Mouse (Mus musculus) gastrocnemius, postnatal 14 days (tissue): Measurements from ENCODE around the gene Rora. TPM values are rescaled to one million over a fixed set of nuclear protein-coding genes. Genes with fewer than 3 reads are reported as not detected.

Source experiments
- DNase-seq: peaks from one replicate; pipeline ENCODE4 v3.0.0; 2021; ENCODE audit warnings: mixed read lengths
- intact Hi-C: fragments of 180-260 bp; cut with DNase I; formaldehyde crosslinking; loops from one replicate; pipeline ENCODE4 v1.15.1; 2025; ENCODE audit warnings: low total_unique reads
- total RNA-seq, 2 experiments: library from RNA; stranded (reverse); gene quantifications; 2 replicates each; pipeline ENCODE4 v1.2.3; 2021

Gene Rora
- total RNA-seq, 2 experiments from 2014 or later: 46.0 to 53.4 TPM

- no peak for DNase-seq
- intact Hi-C loops: no loop called here
Observed at GRCm38 (mm10) chr9:68799065-68799464, 145.5 kb downstream of the Rora start.

GRCm38 (mm10) chr9:68804229-68804628, 150.6 kb downstream of the Rora start:
- DNase-seq: peak; percentile 16
- intact Hi-C loops: no loop called here

- intact Hi-C loops: no loop called here
- no peak for DNase-seq
Observed at GRCm38 (mm10) chr9:68805776-68806175, 152.2 kb downstream of the Rora start.

- intact Hi-C loops: no loop called here
- no peak for DNase-seq
Observed at GRCm38 (mm10) chr9:68807735-68808134, 154.1 kb downstream of the Rora start.

DNA sequence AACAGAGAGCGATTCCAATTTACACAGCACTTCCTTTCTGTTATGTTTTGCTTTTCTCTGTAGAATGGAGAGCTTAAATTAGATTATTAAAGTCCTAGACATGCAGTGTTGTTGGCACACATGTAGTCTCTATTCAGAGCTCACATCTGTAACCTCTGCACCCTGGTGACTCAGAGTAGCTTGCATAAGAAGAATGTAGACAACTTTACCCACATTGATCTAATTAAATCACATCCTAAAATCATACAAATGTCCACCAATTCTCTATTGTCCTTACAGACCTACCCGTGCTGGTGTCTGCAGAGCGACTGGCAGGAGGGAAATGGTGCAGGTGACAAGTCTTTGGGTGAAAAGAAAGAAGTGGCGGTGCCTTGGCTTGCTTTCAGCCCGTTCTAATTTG, 155.9 kb downstream of the Rora start:
- DNase-seq: no peak
- intact Hi-C loops: no loop called here

GRCm38 (mm10) chr9:68814723-68815122, 161.1 kb downstream of the Rora start:
- no peak for DNase-seq
- intact Hi-C loops: no loop called here

DNA sequence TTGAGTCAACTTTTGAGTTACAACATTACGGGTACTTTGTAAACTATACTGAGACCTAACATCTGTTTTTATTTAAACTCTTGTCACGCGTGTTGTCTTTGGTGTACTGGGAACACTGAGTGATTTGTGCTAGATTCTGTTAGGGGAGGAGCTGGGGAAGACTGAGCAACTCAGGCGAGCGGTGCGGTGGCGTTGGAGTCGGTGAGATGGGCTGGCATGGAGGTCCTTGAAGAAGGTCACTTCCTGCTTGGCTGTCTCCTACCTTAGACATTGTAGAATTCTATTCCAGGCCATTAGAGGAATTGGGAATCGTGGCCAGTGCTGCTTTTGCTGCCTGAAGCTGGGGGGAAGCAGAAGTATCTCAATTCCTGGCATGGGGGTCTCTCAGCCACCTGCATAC, 162.3 kb downstream of the Rora start:
- intact Hi-C loops: no loop called here
- no peak for DNase-seq

DNA sequence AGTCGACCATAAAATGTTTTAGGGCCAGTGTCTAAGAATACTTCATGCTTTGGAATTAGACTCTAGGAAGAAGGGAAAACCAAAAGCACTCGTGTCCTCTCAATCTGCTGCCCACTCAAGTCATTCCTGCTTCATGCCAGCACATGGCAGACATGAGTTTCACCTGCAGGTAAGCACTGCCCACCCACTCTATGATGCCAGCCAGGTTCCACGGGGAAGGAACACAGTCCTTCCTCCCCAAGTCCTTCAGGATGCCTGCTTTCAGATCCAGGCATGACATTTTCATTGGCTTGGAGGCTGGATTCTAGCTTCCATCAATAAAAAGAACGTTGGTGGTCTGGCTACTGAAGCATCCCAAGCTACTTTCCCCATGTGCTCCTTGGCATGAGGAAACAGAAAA, 166.4 kb downstream of the Rora start:
- no peak for DNase-seq
- intact Hi-C loops: no loop called here

- intact Hi-C loops: no loop called here
- no peak for DNase-seq
Observed at GRCm38 (mm10) chr9:68820478-68820877, 166.9 kb downstream of the Rora start.

- no peak for DNase-seq
- intact Hi-C loops: no loop called here
Observed at GRCm38 (mm10) chr9:68821388-68821787, 167.8 kb downstream of the Rora start.

GRCm38 (mm10) chr9:68823292-68823691, 169.7 kb downstream of the Rora start:
- intact Hi-C loops: no loop called here
- DNase-seq: no peak

DNA sequence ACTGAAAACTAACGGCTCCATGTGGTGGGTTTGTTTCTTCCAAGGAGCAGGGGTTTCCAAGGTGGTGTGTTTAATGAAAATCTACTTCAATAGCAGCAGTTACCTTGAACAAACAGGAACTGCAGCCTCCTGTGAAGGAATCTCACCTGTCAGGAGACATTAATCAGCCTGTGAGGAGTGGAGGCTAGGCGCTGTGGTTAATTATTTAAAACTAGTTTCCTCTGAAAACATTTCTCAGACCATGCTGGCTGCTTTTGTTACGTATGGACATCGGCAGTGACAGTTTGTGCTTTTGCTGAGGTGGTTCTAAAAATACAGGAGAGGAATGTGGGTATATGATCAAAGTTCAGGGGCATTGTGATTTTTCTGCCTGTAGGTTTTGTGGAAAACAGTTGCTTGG, 171.5 kb downstream of the Rora start:
- no peak for DNase-seq
- intact Hi-C loops: no loop called here

- intact Hi-C loops: no loop called here
- no peak for DNase-seq
Observed at GRCm38 (mm10) chr9:68825841-68826240, 172.3 kb downstream of the Rora start.

DNA sequence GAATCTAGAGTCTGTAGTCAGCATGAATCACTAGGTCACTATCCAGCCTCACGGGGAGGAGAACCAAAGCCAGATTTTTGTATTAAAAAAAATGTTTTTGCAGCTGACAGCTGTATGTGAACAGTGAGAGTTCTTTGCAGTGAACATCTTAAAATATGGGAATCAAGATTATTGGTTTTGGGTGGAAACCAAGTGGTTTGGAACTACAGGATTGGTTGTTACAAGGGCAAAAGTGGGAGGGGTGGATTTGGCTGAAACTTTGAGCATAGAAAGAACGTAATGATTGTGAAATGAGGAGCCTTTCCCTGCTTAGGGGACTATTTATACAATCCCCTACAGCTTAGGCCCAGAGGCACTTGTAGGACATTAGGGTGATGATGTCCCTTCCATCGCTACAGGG, 173.9 kb downstream of the Rora start:
- no peak for DNase-seq
- intact Hi-C loops: no loop called here

DNA sequence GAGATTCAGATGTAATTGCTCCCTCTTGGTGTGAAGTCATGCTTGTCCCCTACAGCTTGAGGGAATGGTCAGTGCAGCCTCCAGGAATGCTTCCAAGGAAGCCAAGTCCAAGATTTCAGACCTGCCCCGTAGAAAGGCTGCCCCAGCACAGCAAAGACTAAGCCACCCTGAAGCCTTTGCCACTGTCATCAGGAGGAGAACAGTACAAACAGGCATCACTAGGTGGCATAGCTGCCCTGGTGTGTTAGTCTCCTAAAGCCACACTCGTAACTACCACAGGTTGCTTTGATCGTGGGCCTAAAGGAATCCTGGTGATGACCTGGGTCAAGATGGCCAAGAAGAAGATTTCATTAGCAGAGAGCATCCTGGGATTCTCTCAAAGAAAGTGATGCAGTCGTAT, 176.3 kb downstream of the Rora start:
- DNase-seq: no peak
- intact Hi-C loops: no loop called here

DNA sequence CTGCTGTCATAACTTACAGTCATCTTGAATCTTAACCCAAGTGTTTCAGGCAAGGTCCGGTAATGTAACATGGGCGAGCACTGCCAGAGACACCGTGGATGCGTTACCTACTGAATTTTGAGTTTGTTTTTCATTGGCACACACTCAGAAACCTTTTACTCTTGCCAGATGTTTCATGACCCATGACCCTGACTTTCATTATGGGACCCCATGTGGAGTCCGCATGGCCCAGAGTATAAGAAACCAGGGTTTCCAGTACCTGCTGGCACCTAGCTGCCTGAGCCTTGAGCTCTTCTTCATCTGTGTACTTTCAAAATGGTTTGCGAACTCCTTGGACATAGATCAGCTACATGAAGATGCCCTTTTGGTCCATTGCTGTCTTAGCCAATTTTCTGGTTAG, 179.7 kb downstream of the Rora start:
- intact Hi-C loops: no loop called here
- DNase-seq: no peak

DNA sequence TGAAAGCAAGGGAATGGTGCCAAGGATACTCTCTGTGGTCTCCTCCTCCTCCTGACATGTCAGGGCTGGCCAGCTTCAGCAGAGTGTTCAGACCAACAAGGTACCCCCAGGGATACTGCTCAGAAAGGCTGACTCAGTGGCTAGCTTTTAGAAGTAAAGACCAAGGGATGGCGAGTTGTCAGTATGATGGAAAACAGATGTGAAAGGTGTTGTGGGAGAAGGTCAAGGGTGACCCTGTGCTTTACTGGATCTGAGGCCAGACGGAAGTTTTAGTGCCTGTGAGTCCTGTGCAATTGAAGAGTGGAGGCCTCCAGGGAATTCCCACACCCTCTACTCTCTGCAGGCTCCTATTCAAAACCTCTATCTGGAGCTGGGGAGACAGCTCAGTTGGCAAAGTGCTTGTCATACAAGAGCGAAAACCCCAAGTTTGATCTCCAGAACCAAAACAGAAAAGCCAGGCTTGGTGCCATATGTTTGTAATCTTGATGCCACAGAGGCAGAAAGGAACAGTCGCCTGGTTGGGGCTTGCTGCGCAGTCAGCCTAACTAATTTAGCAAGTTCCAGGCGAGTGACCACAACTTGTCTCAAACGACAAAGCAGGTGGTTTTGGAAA, 181.6 kb downstream of the Rora start:
- DNase-seq: no peak
- intact Hi-C loops: no loop called here

DNA sequence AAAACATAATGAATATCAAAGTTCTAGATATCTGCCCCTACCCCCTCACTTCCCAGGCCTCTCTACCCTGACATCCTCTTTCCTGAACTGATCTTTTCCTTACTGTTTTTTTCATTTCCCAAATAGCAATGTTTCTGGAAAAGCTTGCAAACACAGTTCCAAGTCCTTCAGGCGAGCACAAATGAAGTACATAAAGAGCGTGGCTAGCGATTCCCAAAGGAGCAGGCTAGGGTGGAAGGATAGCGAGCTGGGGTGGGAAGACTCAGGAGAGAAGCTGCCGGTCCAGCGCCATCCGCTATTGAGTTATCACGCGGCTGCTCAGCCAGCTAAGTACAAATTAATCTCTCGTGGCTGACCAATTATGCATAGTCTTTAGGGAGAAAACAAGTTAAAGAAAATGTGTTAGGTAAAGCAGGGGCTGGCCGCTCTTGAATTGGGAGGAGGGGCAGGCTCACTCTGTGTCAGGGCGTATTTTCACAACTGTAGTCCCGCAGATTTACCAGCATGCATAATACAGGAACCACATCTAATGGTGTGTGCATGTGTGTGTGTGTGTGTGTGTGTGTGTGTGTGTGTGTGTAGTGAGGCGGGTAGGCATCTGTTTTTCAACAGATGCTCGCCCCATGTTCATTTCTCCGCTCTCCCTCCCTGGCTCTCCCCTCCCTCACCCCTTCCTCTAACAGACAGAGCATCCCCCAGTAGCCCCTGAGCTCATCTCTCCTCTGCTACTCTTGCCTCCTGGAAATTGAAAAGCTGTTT, 188.7 kb downstream of the Rora start:
- DNase-seq: peak; percentile 15
- intact Hi-C loops: no loop called here

DNA sequence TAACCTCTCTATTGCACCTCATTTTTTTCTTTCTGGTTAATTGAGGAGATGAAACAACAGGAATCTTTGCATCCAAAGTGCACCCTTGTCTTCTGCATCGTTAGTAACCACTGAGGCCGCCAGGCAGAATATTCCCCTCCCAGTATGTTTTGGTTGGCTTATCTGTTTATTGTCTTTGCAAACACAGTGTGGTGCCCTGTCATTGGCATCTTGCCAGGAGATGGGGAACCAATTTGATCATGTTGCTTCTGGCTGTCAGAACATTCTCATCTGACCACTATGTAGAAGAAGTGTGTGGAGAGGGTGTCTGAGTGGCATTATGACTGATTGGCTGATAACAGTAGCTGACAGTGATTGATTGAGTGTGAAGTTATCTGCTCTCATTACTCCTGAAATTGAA, 192.0 kb downstream of the Rora start:
- DNase-seq: no peak
- intact Hi-C loops: no loop called here

GRCm38 (mm10) chr9:68850321-68850720, 196.7 kb downstream of the Rora start:
- no peak for DNase-seq
- intact Hi-C loops: no loop called here

- intact Hi-C loops: no loop called here
- no peak for DNase-seq
Observed at GRCm38 (mm10) chr9:68852201-68852600, 198.6 kb downstream of the Rora start.

DNA sequence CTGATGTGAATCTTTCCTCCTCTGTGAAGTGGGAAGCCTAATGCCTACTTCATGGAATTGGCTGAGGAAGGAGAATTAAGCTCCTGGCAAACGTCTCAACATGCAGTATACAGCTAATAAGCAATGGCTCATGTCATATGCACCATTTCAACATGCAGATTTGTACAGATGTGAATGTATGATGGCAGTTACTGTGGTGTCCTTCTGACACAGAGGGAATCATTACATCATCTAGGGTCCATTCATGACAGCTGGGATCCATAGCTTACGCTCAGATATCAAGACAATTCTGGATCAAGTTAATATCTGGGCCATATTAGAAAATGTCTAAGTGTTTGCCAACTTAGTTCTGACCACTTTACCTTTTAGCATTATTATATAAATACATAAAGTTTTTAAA, 199.3 kb downstream of the Rora start:
- intact Hi-C loops: no loop called here
- DNase-seq: no peak
